Mouse (Mus musculus): ENCODE results near the gene Ccsap.

Ccsap gene

DNA sequence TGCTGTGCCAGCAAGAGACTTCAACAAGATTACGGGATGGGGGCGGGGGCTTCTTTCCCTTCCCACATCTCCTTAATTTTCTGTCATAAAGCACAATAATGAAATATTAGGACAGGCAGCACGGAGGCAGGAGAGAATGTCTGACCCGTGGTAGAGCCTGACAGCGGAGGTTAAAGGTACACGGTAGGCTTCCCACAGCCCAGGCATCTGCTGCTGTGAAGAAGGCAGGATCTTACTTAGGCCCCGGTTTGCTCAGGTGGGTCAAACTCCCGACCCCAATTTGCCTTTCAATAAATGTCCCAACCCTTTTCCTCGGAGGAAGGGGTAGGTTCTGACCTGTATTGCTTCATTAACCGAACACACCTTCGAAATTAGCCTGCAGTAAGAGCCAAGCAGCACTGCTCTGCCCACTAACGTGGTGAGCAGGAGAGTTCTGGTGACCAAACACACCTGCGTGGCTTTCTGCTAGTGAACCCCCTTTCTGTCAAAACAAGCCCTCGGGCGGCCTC lies 54.7 kb downstream of the Ccsap start:
- DNase-seq (ENCODE audit: low read depth): no peak

DNA sequence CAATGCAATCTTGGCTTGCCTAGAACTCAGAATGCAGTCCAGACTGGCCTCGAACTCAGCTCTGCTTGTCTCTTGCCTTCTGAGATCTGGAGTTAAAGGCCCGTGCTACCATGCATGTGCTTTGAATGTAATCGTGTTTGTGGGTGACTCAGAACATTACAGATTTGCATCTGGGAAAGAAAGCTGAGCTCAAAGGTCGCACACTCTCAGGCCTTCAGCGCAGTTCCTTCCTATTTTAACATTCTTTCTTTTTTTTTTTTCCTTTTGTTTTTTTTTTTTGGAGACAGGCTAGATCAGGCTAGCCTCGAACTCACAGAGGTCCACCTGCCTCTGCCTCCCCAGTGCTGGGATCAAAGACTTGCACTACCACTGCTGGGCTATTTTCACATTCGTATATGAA lies 55.4 kb downstream of the Ccsap start:
- DNase-seq (ENCODE audit: low read depth): no peak

- no peak for DNase-seq (ENCODE audit: low read depth)
These were observed 56.4 kb downstream of the Ccsap start for GRCm38 (mm10) chr8:123803639-123804038.

DNA sequence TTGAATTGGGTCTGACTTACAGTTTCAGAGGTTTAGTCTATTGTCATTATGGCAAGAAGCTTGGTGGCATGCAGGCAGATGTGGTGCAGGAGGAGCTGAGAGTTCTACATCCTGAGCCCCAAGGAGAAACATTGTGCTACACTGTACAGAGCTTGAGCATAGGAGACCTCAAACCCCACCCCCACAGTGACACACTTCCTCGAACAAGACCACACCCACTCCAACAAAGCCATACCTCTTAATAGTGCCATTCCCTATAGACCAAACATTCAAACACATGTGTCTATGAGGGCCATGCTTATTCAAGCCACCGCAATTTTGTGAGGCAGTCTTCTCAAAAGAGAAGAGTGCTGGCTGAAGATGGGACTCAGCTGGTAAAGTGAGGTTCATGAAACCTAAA lies 58.5 kb downstream of the Ccsap start:
- DNase-seq (ENCODE audit: low read depth): no peak

GRCm38 (mm10) chr8:123800867-123801266 lies 59.1 kb downstream of the Ccsap start:
- DNase-seq (ENCODE audit: low read depth): no peak

GRCm38 (mm10) chr8:123799885-123800284 lies 60.1 kb downstream of the Ccsap start:
- DNase-seq (ENCODE audit: low read depth): no peak

DNA sequence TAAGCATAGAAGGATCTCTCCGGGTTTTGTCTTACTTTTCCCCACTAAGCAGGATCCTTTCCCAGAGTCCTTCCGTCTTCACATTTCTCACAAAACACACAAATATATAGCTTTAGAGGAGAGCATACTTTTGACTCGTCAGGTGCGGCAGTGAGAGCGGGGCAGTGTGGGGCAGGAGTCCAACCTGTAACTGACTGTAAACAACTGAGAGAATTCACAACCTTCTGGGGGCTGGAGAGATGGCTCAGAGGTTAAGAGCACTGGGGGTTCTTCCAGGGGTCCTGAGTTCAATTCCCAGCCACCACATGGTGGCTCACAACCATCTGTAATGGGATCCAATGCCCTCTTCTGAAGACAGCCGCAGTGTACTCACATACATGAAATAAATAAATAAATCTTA lies 60.6 kb downstream of the Ccsap start:
- DNase-seq (ENCODE audit: low read depth): no peak

DNA sequence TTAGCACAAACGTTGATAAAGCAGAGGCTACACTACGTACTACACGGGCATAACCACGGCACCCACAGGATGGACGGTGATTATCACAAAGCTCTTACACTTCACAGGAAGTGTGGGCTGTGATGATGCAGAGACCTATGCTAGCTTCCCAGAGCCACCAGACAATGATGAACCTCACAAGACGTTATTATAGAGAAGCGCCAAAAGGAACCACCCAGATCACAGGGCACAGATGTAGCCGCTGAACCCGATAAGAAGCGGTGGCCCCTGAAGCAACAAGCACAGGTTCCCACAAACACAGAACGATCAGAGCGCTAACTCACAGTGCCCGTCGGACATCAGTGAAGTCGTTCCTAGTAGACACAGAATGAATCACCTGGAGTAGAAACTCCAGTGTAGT lies 62.1 kb downstream of the Ccsap start:
- peak; percentile 61 for DNase-seq (ENCODE audit: low read depth)

DNA sequence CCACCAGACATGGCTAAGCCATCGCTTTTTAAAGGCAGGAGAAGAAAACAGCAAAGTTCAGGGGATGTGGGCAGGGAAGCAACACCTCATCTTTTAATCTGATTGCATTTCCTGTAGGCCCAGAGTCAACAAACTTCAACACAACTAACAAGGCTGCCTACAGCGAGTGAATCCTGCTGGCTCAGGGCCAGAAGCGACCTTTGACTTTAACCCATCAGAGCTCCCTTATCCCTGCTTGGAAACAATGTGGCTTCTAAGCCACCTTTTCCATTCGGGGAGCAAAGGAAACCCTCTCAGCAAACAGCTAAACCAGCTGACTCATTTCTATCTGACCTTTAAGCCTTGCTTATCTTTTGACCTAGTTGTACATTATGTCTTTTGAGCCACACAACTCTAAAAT lies 63.3 kb downstream of the Ccsap start:
- DNase-seq (ENCODE audit: low read depth): peak; percentile 54

- no peak for DNase-seq (ENCODE audit: low read depth)
These were observed 65.2 kb downstream of the Ccsap start for GRCm38 (mm10) chr8:123794766-123795165.

DNA sequence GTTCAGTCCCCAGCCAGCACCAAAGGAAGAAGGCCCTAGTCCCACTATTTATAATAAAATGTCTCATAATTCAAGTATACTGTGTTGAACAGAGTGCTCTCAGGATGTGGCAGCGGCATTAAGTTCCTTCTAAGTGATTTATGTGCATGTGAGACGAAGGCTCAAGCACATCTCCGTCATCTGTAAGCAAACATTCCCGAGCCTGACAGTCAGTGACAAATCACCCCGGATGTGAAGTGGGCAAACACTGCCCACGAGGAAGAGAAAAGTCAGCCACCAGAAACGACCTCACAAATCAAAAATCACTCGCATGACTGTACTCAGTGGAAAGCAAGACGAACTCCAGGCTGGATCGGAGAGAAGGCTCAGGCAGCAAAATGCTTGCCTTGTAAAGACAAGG lies 66.1 kb downstream of the Ccsap start:
- no peak for DNase-seq (ENCODE audit: low read depth)

DNA sequence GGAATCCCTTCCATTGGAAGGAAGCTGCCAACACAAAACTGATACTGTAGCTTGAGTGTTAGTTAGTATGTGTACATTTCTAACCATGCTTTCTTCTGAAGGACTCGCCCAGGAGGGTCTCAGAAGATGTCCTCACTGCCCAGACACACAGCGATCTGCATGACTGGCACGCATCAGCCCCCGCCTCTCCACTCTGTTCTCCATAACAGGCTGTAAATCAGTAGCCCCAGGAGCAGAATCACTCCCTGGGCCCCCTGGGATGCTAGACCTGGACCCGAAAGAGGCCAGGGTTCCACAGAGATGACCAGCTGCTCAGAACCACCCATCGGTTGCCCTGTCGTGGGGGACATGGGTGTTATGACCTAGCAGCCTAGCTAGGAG lies 68.2 kb downstream of the Ccsap start:
- DNase-seq (ENCODE audit: low read depth): no peak

- no peak for DNase-seq (ENCODE audit: low read depth)
These were observed 68.7 kb downstream of the Ccsap start for GRCm38 (mm10) chr8:123791101-123791844.

Measured in induced T-regulatory cell, adult 2 months (primary cell).